Mouse (Mus musculus) limb, embryonic 12.5 days (tissue): ENCODE measurements around the gene Gcn1l1. TPM values are rescaled to one million over a fixed set of nuclear protein-coding genes. Genes with fewer than 3 reads are reported as not detected.
A peak's percentile ranks its signal among the peaks of the same experiment; 100 is the strongest.
"Not testable (repeated sequence)": the region's sequence is repeated elsewhere in the genome, so short reads cannot be mapped to it uniquely, and the experiment has no call there.

Experiments used
- ATAC-seq: fragments of 200-750 bp; cut with Nextera tagmentation; 2 replicates; pipeline ENCODE4 v1.8.0; 2017; ENCODE audit warnings: low read depth, moderate TSS enrichment; ENCODE audit not compliant: insufficient number of reproducible peaks, insufficient read depth, low FRiP score, low TSS enrichment
- H3K27ac ChIP-seq: fragments of 300-500 bp; sonication (generic); 2 replicates; pipeline ENCODE4 v1.5.1; 2016; ENCODE audit warnings: mild to moderate bottlenecking, moderate library complexity
- H3K27me3 ChIP-seq: fragments of 300-500 bp; sonication (generic); 2 replicates; pipeline ENCODE4 v1.6.1; 2016; ENCODE audit warnings: mild to moderate bottlenecking, moderate library complexity
- H3K36me3 ChIP-seq: fragments of 300-500 bp; sonication (generic); 2 replicates; pipeline ENCODE4 v1.6.1; 2016; ENCODE audit warnings: mild to moderate bottlenecking, moderate library complexity
- H3K4me1 ChIP-seq: fragments of 300-500 bp; sonication (generic); replicated peaks from 2 replicates; pipeline ENCODE4 v1.6.1; 2016
- H3K4me2 ChIP-seq: fragments of 300-500 bp; sonication (generic); 2 replicates; pipeline ENCODE4 v1.6.1; 2016; ENCODE audit warnings: mild to moderate bottlenecking, moderate library complexity
- H3K4me3 ChIP-seq: fragments of 300-500 bp; sonication (generic); replicated peaks from 2 replicates; pipeline ENCODE4 v1.5.1; 2016; ENCODE audit warnings: mild to moderate bottlenecking
- H3K9ac ChIP-seq: fragments of 300-500 bp; sonication (generic); replicated peaks from 2 replicates; pipeline ENCODE4 v1.6.1; 2016; ENCODE audit warnings: mild to moderate bottlenecking, moderate library complexity
- H3K9me3 ChIP-seq: fragments of 300-500 bp; sonication (generic); 2 replicates; pipeline ENCODE4 v1.6.1; 2016; ENCODE audit warnings: mild to moderate bottlenecking, moderate library complexity
- WGBS: fragments of 180-500 bp; shearing (Covaris S2); methylation state at CpG from one replicate; pipeline ENCODE4 v1.1.7; 2016; 5-methylcytosine and 5-hydroxymethylcytosine counted together
- polyA plus RNA-seq: library from polyadenylated mRNA; unstranded; fragments of >200 nt; fragmentation: Nextera tagmentation; extraction: Ambion mirVana; gene quantifications from 2 replicates; pipeline ENCODE4 v1.2.1, GENCODE M21; 2016

Gcn1l1 gene
- polyA plus RNA-seq, 1 experiment from 2014 or later = 57.4 TPM

- ATAC-seq = no peak
- 43% methylated on average over 5 of the region's 5 CpGs for WGBS
- Histone ChIP-seq H3K4me3 (peak overlapping the region; percentile 95; the same call in 1 of the 2 replicates), H3K9me3 (no peaks in the 10 kb centered on the region), H3K36me3 (peaks cover 46% of the 10 kb centered on the region), H3K27me3 (no peaks in the 10 kb centered on the region), H3K27ac (peak overlapping the region; percentile 76; the same call in 1 of the 2 replicates), H3K9ac (no peak overlapping the region; the same call in 1 of the 2 replicates), H3K4me1 (peaks cover 47% of the 10 kb centered on the region), H3K4me2 (peak overlapping the region; percentile 85)
These were observed 1.1 kb upstream of the Gcn1l1 start for GRCm38 (mm10) chr5:115563771-115564585.

GRCm38 (mm10) chr5:115565403-115565802 lies 349 bp downstream of the Gcn1l1 start:
- no peaks in the 10 kb centered on the region for H3K9me3 ChIP-seq
- H3K9ac ChIP-seq = peak overlapping the region; percentile 94
- peaks cover 49% of the 10 kb centered on the region for H3K4me1 ChIP-seq
- peak overlapping the region; percentile 85 for H3K4me2 ChIP-seq
- H3K36me3 ChIP-seq = peaks cover 44% of the 10 kb centered on the region
- ATAC-seq = peak; percentile 19; the same call in 1 of the 2 replicates
- H3K4me3 ChIP-seq = peak overlapping the region; percentile 95
- WGBS = under 1% methylated on average over 45 of the region's 46 CpGs
- peak overlapping the region; percentile 76 for H3K27ac ChIP-seq
- H3K27me3 ChIP-seq = no peaks in the 10 kb centered on the region

GRCm38 (mm10) chr5:115568681-115569080 lies 3.6 kb downstream of the Gcn1l1 start:
- WGBS = 64% methylated on average over 10 of the region's 10 CpGs
- Histone ChIP-seq H3K9me3 (no peaks in the 10 kb centered on the region), H3K27ac (no peak overlapping the region), H3K4me2 (no peak overlapping the region), H3K4me1 (peaks cover 28% of the 10 kb centered on the region), H3K4me3 (no peak overlapping the region), H3K9ac (no peak overlapping the region), H3K27me3 (no peaks in the 10 kb centered on the region), H3K36me3 (peaks cover 39% of the 10 kb centered on the region)
- no peak for ATAC-seq

GRCm38 (mm10) chr5:115569308-115569707 lies 4.3 kb downstream of the Gcn1l1 start:
- Histone ChIP-seq H3K27me3 (no peaks in the 10 kb centered on the region), H3K27ac (no peak overlapping the region), H3K36me3 (peaks cover 39% of the 10 kb centered on the region), H3K9ac (no peak overlapping the region), H3K4me2 (no peak overlapping the region), H3K4me3 (no peak overlapping the region), H3K4me1 (peaks cover 22% of the 10 kb centered on the region), H3K9me3 (no peaks in the 10 kb centered on the region)
- 82% methylated on average over 11 of the region's 11 CpGs for WGBS
- ATAC-seq = no peak

- H3K9ac ChIP-seq = no peak overlapping the region
- H3K4me2 ChIP-seq = no peak overlapping the region
- H3K27ac ChIP-seq = no peak overlapping the region
- WGBS = 79% methylated on average over 4 of the region's 4 CpGs
- no peaks in the 10 kb centered on the region for H3K9me3 ChIP-seq
- no peak for ATAC-seq
- peaks cover 43% of the 10 kb centered on the region for H3K36me3 ChIP-seq
- peaks cover 18% of the 10 kb centered on the region for H3K4me1 ChIP-seq
- H3K27me3 ChIP-seq = no peaks in the 10 kb centered on the region
- no peak overlapping the region for H3K4me3 ChIP-seq
These were observed 4.7 kb downstream of the Gcn1l1 start for GRCm38 (mm10) chr5:115569721-115570120.

- no peaks in the 10 kb centered on the region for H3K9me3 ChIP-seq
- peaks cover 12% of the 10 kb centered on the region for H3K4me1 ChIP-seq
- no peak overlapping the region for H3K27ac ChIP-seq
- 97% methylated on average over 7 of the region's 7 CpGs for WGBS
- ATAC-seq = no peak
- no peak overlapping the region for H3K4me2 ChIP-seq
- peaks cover 57% of the 10 kb centered on the region for H3K36me3 ChIP-seq
- H3K27me3 ChIP-seq = no peaks in the 10 kb centered on the region
- H3K4me3 ChIP-seq = no peak overlapping the region
- H3K9ac ChIP-seq = no peak overlapping the region
These were observed 6.0 kb downstream of the Gcn1l1 start for GRCm38 (mm10) chr5:115571086-115571485.

GRCm38 (mm10) chr5:115572679-115573535 lies 7.9 kb downstream of the Gcn1l1 start:
- no peak for ATAC-seq
- H3K4me3 ChIP-seq = no peak overlapping the region
- H3K4me1 ChIP-seq = peaks cover 5% of the 10 kb centered on the region; the same call in 1 of the 2 replicates
- no peak overlapping the region for H3K4me2 ChIP-seq
- H3K27me3 ChIP-seq = no peaks in the 10 kb centered on the region
- WGBS = 67% methylated on average over 17 of the region's 17 CpGs
- no peak overlapping the region; the same call in 1 of the 2 replicates for H3K9ac ChIP-seq
- peaks cover 70% of the 10 kb centered on the region for H3K36me3 ChIP-seq
- peak overlapping the region; percentile 54 for H3K27ac ChIP-seq
- H3K9me3 ChIP-seq = no peaks in the 10 kb centered on the region

GRCm38 (mm10) chr5:115574992-115575391 lies 9.9 kb downstream of the Gcn1l1 start:
- no peak for ATAC-seq
- Histone ChIP-seq H3K9ac (no peak overlapping the region), H3K4me2 (no peak overlapping the region), H3K27ac (no peak overlapping the region), H3K4me1 (no peaks in the 10 kb centered on the region), H3K27me3 (no peaks in the 10 kb centered on the region), H3K9me3 (no peaks in the 10 kb centered on the region), H3K36me3 (peaks cover 91% of the 10 kb centered on the region), H3K4me3 (no peak overlapping the region)
- WGBS = 94% methylated on average over 8 of the region's 8 CpGs

- Histone ChIP-seq H3K36me3 (peaks cover 99% of the 10 kb centered on the region), H3K9me3 (peaks cover 10% of the 10 kb centered on the region)
- H3K9ac ChIP-seq, H3K4me2 ChIP-seq, H3K27ac ChIP-seq, H3K27me3 ChIP-seq, H3K4me1 ChIP-seq, H3K4me3 ChIP-seq, ATAC-seq: not testable (repeated sequence)
- 92% methylated on average over 4 of the region's 4 CpGs for whole genome bisulfite sequencing
These were observed 12.6 kb downstream of the Gcn1l1 start for GRCm38 (mm10) chr5:115577686-115578085.

- Histone ChIP-seq H3K27me3 (no peaks in the 10 kb centered on the region), H3K4me1 (no peaks in the 10 kb centered on the region), H3K9me3 (peaks cover 13% of the 10 kb centered on the region), H3K4me2 (no peak overlapping the region), H3K9ac (no peak overlapping the region), H3K36me3 (peaks cover 100% of the 10 kb centered on the region), H3K4me3 (no peak overlapping the region), H3K27ac (no peak overlapping the region)
- 95% methylated on average over 14 of the region's 14 CpGs for WGBS
- ATAC-seq = no peak
These were observed 13.9 kb downstream of the Gcn1l1 start for GRCm38 (mm10) chr5:115578922-115579321.

GRCm38 (mm10) chr5:115579363-115579762 lies 14.3 kb downstream of the Gcn1l1 start:
- Histone ChIP-seq H3K9ac (no peak overlapping the region), H3K9me3 (peaks cover 13% of the 10 kb centered on the region), H3K36me3 (peaks cover 100% of the 10 kb centered on the region), H3K4me1 (no peaks in the 10 kb centered on the region), H3K4me3 (no peak overlapping the region), H3K27ac (no peak overlapping the region), H3K27me3 (no peaks in the 10 kb centered on the region), H3K4me2 (no peak overlapping the region)
- WGBS = 89% methylated on average over 5 of the region's 5 CpGs
- no peak for ATAC-seq
